Mouse (Mus musculus): ENCODE measurements around the gene Hist1h3f.
A peak's percentile ranks its signal among the peaks of the same experiment; 100 is the strongest.
"Not testable (repeated sequence)": the region's sequence is repeated elsewhere in the genome, so short reads cannot be mapped to it uniquely, and the experiment has no call there.

DNA sequence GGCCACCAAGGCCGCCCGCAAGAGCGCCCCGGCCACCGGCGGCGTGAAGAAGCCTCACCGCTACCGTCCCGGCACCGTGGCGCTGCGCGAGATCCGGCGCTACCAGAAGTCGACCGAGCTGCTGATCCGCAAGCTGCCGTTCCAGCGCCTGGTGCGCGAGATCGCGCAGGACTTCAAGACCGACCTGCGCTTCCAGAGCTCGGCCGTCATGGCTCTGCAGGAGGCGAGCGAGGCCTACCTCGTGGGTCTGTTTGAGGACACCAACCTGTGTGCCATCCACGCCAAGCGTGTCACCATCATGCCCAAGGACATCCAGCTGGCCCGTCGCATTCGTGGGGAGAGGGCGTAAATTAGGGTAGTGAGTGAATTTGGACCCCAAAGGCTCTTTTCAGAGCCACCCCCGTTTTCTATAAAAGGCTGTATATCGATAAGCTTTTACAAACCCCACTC, 32.0 kb downstream of the Hist1h3f start:
- not testable (repeated sequence) for TF ChIP-seq EP300 (IDR thresholded peaks at IDR 0.05; ENCODE audit: low read depth in 1 of 2, low read length in 2 of 2); MEF2A (IDR thresholded peaks at IDR 0.05; ENCODE audit: extremely low read depth, insufficient replicate concordance, low read depth, low read length, poor library complexity, severe bottlenecking); GATA1 (IDR thresholded peaks at IDR 0.05; ENCODE audit: low read depth, low read length); USF1 (IDR thresholded peaks at IDR 0.05; ENCODE audit: low read depth, low read length); MYC (IDR thresholded peaks at IDR 0.05; ENCODE audit: low read depth, low read length); CTCF (IDR thresholded peaks at IDR 0.05 in 2 of 3, conservative IDR thresholded peaks at IDR 0.05 in 1 of 3; ENCODE audit: control insufficient read depth in 1 of 3, insufficient read depth in 1 of 3, low read depth in 2 of 3, low read length in 3 of 3, poor library complexity in 1 of 3, severe bottlenecking in 1 of 3)
- peak; percentile 90; the same call in 1 of the 2 replicates for TF ChIP-seq UBTF (IDR thresholded peaks at IDR 0.05; ENCODE audit: borderline replicate concordance, insufficient read depth, low read depth, low read length)

Measured in MEL (cell line).